Mouse (Mus musculus) layer of hippocampus, adult 9-11 months (tissue): ENCODE measurements around the gene Cep97.
"Not testable (repeated sequence)": the region's sequence is repeated elsewhere in the genome, so short reads cannot be mapped to it uniquely, and the experiment has no call there.

Source experiments
- DNase-seq: peaks from one replicate; pipeline ENCODE4 v3.0.0; 2022

Gene Cep97

GRCm38 (mm10) chr16:55888584-55888960, 46.1 kb downstream of the Cep97 start:
- DNase-seq, result no peak

- DNase-seq, result no peak
These were observed 46.7 kb downstream of the Cep97 start for GRCm38 (mm10) chr16:55887814-55888583.

- DNase-seq, result no peak
These were observed 50.4 kb downstream of the Cep97 start for GRCm38 (mm10) chr16:55884246-55884645.

- no peak for DNase-seq
These were observed 58.6 kb downstream of the Cep97 start for GRCm38 (mm10) chr16:55876025-55876424.

GRCm38 (mm10) chr16:55863832-55864231, 70.8 kb downstream of the Cep97 start:
- DNase-seq, result no peak

- DNase-seq, result peak; percentile 61
These were observed 71.4 kb downstream of the Cep97 start for GRCm38 (mm10) chr16:55863149-55863815.

GRCm38 (mm10) chr16:55861104-55861503, 73.6 kb downstream of the Cep97 start:
- DNase-seq, result peak; percentile 33

GRCm38 (mm10) chr16:55859421-55859820, 75.2 kb downstream of the Cep97 start:
- not testable (repeated sequence) for DNase-seq

GRCm38 (mm10) chr16:55858465-55858864, 76.2 kb downstream of the Cep97 start:
- peak; percentile 66 for DNase-seq

GRCm38 (mm10) chr16:55852943-55853727, 81.5 kb downstream of the Cep97 start:
- DNase-seq, result peak; percentile 41

- DNase-seq, result no peak
These were observed 82.1 kb downstream of the Cep97 start for GRCm38 (mm10) chr16:55852515-55852914.

- DNase-seq, result no peak
These were observed 84.2 kb downstream of the Cep97 start for GRCm38 (mm10) chr16:55850485-55850884.
